Mouse (Mus musculus) liver, embryonic 14.5 days (tissue): Measurements from ENCODE around the gene Dnah8. TPM values are rescaled to one million over a fixed set of nuclear protein-coding genes. Genes with fewer than 3 reads are reported as not detected.

Source experiments
- ATAC-seq: fragments of 200-750 bp; cut with Nextera tagmentation; 2 replicates; pipeline ENCODE4 v1.8.0; 2017; ENCODE audit warnings: moderate number of reproducible peaks, mild to moderate bottlenecking, moderate library complexity; ENCODE audit not compliant: insufficient read depth
- DNase-seq, 3 experiments: peaks; one replicate each; pipeline ENCODE4 v3.0.0-alpha.2; 2012 to 2013; ENCODE audit warnings: low read depth in 3 of 3, low spot score in 3 of 3
- H3K27ac ChIP-seq: fragments of 300-500 bp; sonication (generic); 2 replicates; pipeline ENCODE4 v1.5.1; 2014; ENCODE audit warnings: moderate library complexity, mild to moderate bottlenecking, control low read depth, inconsistent platforms
- H3K27me3 ChIP-seq: fragments of 300-500 bp; sonication (generic); 2 replicates; pipeline ENCODE4 v1.6.1; 2014; ENCODE audit warnings: mild to moderate bottlenecking, low read length, moderate library complexity; ENCODE audit not compliant: control insufficient read depth, insufficient read depth
- H3K36me3 ChIP-seq: fragments of 300-500 bp; sonication (generic); replicated peaks from 2 replicates; pipeline ENCODE4 v1.6.1; 2014; ENCODE audit warnings: low read depth; ENCODE audit not compliant: control insufficient read depth, insufficient read depth
- H3K4me1 ChIP-seq, 2 experiments: fragments of 200-500 bp in 1 of 2; fragments of 300-500 bp in 1 of 2; sonication (generic) in 1 of 2; replicated peaks; 2 replicates each; pipeline ENCODE4 v1.6.1; 2012 to 2014; ENCODE audit warnings: antibody characterized with exemption in 1 of 2, inconsistent platforms in 1 of 2, low read length in 1 of 2; ENCODE audit not compliant: control insufficient read depth in 2 of 2, insufficient read depth in 2 of 2
- H3K4me2 ChIP-seq: fragments of 300-500 bp; sonication (generic); 2 replicates; pipeline ENCODE4 v1.6.1; 2014; ENCODE audit warnings: low read depth, mild to moderate bottlenecking, control low read depth, moderate library complexity
- H3K4me3 ChIP-seq, 2 experiments: fragments of 200-500 bp in 1 of 2; fragments of 300-500 bp in 1 of 2; sonication (generic) in 1 of 2; 2 replicates each; pipeline ENCODE4 v1.5.1; 2012 to 2014; ENCODE audit warnings: low read depth in 2 of 2, low read length in 2 of 2, mild to moderate bottlenecking in 2 of 2, control low read depth in 1 of 2, inconsistent platforms in 1 of 2, moderate library complexity in 1 of 2; ENCODE audit not compliant: insufficient read depth in 1 of 2
- H3K9ac ChIP-seq: fragments of 300-500 bp; sonication (generic); replicated peaks from 2 replicates; pipeline ENCODE4 v1.6.1; 2014; ENCODE audit warnings: mild to moderate bottlenecking, control low read depth, moderate library complexity
- H3K9me3 ChIP-seq: fragments of 300-500 bp; sonication (generic); 2 replicates; pipeline ENCODE4 v1.6.1; 2016; ENCODE audit warnings: low read length, mixed read lengths; ENCODE audit not compliant: control insufficient read depth
- CTCF ChIP-seq: IDR thresholded peaks from 2 replicates; pipeline ENCODE4 v1.5.1; 2016; ENCODE audit warnings: antibody characterized with exemption, low read depth, control low read depth
- EP300 ChIP-seq: IDR thresholded peaks from 2 replicates; pipeline ENCODE4 v1.6.1; 2016; ENCODE audit warnings: antibody characterized with exemption, low read depth
- WGBS: fragments of 180-500 bp; shearing (Covaris S2); extraction: QIAGEN DNeasy Blood & Tissue Kit; methylation state at CpG from one replicate; pipeline ENCODE4 v1.1.7; 2014; ENCODE audit not compliant: insufficient replicate concordance; 5-methylcytosine and 5-hydroxymethylcytosine counted together
- polyA plus RNA-seq, 2 experiments: library from polyadenylated mRNA; depleted of rRNA in 1 of 2; stranded (reverse) in 1 of 2; unstranded in 1 of 2; fragments of >200 nt; fragmentation: Nextera tagmentation in 1 of 2; extraction: Ambion mirVana in 1 of 2; gene quantifications; 2 replicates each; pipeline versions ENCODE4 v1.2.1 to v1.2.3; 2012 to 2014

Gene Dnah8
- polyA plus RNA-seq, 2 experiments, result 0.83 to 1.8 TPM

GRCm38 (mm10) chr17:30904096-30904495, 279.9 kb downstream of the Dnah8 start:
- Histone ChIP-seq H3K4me3 (no peak overlapping the region), H3K27me3 (peaks cover 18% of the 10 kb centered on the region), H3K4me2 (no peak overlapping the region), H3K27ac (no peak overlapping the region), H3K9ac (no peak overlapping the region), H3K36me3 (no peaks in the 10 kb centered on the region), H3K4me1 (no peaks in the 10 kb centered on the region), H3K9me3 (no peaks in the 10 kb centered on the region)
- no peak for ATAC-seq
- TF ChIP-seq CTCF (no peak), EP300 (no peak)
- DNase-seq, result no peak
- 21% methylated on average over 2 of the region's 2 CpGs for WGBS

- Histone ChIP-seq H3K4me2 (no peak overlapping the region), H3K9me3 (no peaks in the 10 kb centered on the region), H3K27ac (no peak overlapping the region), H3K27me3 (peaks cover under 1% of the 10 kb centered on the region), H3K4me1 (no peaks in the 10 kb centered on the region), H3K4me3 (no peak overlapping the region), H3K36me3 (no peaks in the 10 kb centered on the region), H3K9ac (no peak overlapping the region)
- DNase-seq (no peak), ATAC-seq (no peak)
- TF ChIP-seq EP300 (no peak), CTCF (no peak)
- WGBS, result 21% methylated on average over 4 of the region's 4 CpGs
These were observed 283.4 kb downstream of the Dnah8 start for GRCm38 (mm10) chr17:30907577-30907976.

GRCm38 (mm10) chr17:30910866-30911731, 286.9 kb downstream of the Dnah8 start:
- WGBS, result 65% methylated on average over 27 of the region's 27 CpGs
- TF ChIP-seq EP300 (no peak), CTCF (no peak)

GRCm38 (mm10) chr17:30911732-30912088, 287.6 kb downstream of the Dnah8 start:
- no peak for ATAC-seq
- no peak for DNase-seq
- H3K36me3 ChIP-seq, result no peaks in the 10 kb centered on the region
- no peak overlapping the region for H3K9ac ChIP-seq
- H3K27ac ChIP-seq, result no peak overlapping the region
- H3K4me2 ChIP-seq, result no peak overlapping the region
- H3K27me3 ChIP-seq, result no peaks in the 10 kb centered on the region
- H3K9me3 ChIP-seq, result no peaks in the 10 kb centered on the region
- no peaks in the 10 kb centered on the region for H3K4me1 ChIP-seq
- TF ChIP-seq EP300 (no peak), CTCF (no peak)
- H3K4me3 ChIP-seq, result no peak overlapping the region
- WGBS, result 30% methylated on average over 8 of the region's 8 CpGs

More at GRCm38 (mm10) chr17:30910866-30911731, 286.9 kb downstream of the Dnah8 start:
- ATAC-seq (no peak), DNase-seq (no peak)
- Histone ChIP-seq H3K4me2 (no peak overlapping the region), H3K9me3 (no peaks in the 10 kb centered on the region), H3K27me3 (no peaks in the 10 kb centered on the region), H3K4me1 (no peaks in the 10 kb centered on the region), H3K36me3 (no peaks in the 10 kb centered on the region), H3K27ac (no peak overlapping the region), H3K9ac (no peak overlapping the region), H3K4me3 (no peak overlapping the region)

GRCm38 (mm10) chr17:30912536-30912935, 288.4 kb downstream of the Dnah8 start:
- DNase-seq (no peak), ATAC-seq (no peak)
- WGBS, result 49% methylated on average over 5 of the region's 5 CpGs
- Histone ChIP-seq H3K9ac (no peak overlapping the region), H3K36me3 (no peaks in the 10 kb centered on the region), H3K27ac (no peak overlapping the region), H3K9me3 (no peaks in the 10 kb centered on the region), H3K27me3 (no peaks in the 10 kb centered on the region), H3K4me3 (no peak overlapping the region), H3K4me1 (no peaks in the 10 kb centered on the region), H3K4me2 (no peak overlapping the region)
- TF ChIP-seq EP300 (no peak), CTCF (no peak)
